Mouse (Mus musculus) thymus, adult 2 months (tissue): Measurements from ENCODE around the gene Gpr160.

ENCODE experiments used
- CTCF ChIP-seq: fragments of 200-500 bp; IDR thresholded peaks from 2 replicates; pipeline ENCODE4 v1.5.1; 2012; ENCODE audit warnings: mild to moderate bottlenecking, control low read depth, low read length, moderate library complexity, borderline replicate concordance; ENCODE audit not compliant: control insufficient read depth, poor library complexity, insufficient read depth; ENCODE audit errors: extremely low read depth
- POLR2A ChIP-seq: fragments of 200-500 bp; IDR thresholded peaks from 2 replicates; pipeline ENCODE4 v1.6.1; 2012; ENCODE audit warnings: mild to moderate bottlenecking, low read length, control low read depth, moderate library complexity; ENCODE audit not compliant: control insufficient read depth, poor library complexity, insufficient read depth; ENCODE audit errors: extremely low read depth

DNA sequence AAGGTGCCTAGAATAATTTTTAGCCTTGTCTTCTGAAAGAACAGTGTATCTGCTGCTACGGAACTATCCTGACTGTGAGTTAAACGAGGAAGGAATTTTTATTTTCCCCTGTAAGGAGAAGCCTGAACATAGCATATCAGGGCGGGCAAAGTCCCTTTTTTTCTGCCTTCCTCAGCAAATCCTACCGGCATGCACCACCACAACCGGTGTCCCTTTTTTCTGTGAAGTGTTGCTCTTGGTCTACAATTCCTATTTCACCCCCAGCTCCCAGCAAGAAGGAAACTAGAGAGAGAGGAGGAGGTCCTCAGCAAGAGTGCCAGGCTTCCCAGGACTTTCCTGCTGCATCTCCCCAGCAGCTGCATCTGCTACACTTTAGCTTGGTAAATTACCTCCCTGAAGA lies 2.2 kb upstream of the Gpr160 start:
- no peak for TF ChIP-seq CTCF
- TF ChIP-seq POLR2A, result no peak
